Mouse (Mus musculus): ENCODE data around the gene Tmem11. TPM values are rescaled to one million over a fixed set of nuclear protein-coding genes. Genes with fewer than 3 reads are reported as not detected.
"Not testable (repeated sequence)": the region's sequence is repeated elsewhere in the genome, so short reads cannot be mapped to it uniquely, and the experiment has no call there.

Gene Tmem11
- total RNA-seq, 2 experiments from 2014 or later: 26.8 to 29.1 TPM

DNA sequence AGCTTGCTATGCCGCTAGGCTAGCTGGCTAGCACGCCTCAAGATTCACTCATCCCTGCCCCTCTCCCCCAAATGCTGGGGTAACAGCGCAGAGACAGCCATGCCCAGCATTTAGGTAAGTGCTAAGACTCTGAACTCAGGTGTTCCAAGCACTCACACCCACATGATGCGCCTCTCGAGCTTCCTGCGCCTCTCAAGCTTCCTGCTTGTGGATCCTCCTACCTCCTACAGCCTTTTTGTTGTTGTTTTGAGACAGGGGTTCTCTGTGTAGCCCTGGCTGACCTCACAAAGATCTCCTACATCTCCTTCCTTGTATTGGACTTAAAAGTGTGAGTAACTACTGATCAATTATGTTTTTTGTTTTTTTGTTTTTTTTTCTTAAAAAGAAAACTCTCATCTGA lies 6.0 kb downstream of the Tmem11 start:
- no peak for TF ChIP-seq CTCF (conservative IDR thresholded peaks at IDR 0.05)
- no peak for DNase-seq (ENCODE audit: low spot score in 2 of 2)
- Histone ChIP-seq H3K27ac (no peak overlapping the region), H3K4me3 (no peak overlapping the region)

DNA sequence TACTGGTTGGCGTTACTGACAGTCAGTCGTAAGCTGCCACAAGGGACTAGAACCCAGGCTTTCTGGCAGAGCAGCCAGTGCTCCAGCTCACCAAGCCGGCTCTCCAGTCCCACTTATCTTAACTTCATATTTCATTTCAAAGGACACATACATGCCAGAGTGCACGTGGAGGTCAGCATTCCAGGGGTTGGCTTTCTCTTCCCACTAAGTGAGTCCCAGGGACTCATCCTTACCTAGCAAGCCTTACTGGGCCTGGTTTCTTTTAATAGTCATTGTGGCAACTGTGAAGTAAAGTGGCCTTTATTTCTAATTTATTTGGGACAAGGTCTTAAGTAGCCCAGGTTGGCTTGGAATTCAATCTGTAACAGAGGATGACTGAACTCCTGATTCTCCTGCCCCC lies 7.7 kb downstream of the Tmem11 start:
- peak overlapping the region; percentile 41; the same call in 1 of the 2 replicates for H3K27ac ChIP-seq
- no peak overlapping the region for H3K4me3 ChIP-seq
- DNase-seq (ENCODE audit: low spot score in 2 of 2): no peak
- no peak for TF ChIP-seq CTCF (conservative IDR thresholded peaks at IDR 0.05)

DNA sequence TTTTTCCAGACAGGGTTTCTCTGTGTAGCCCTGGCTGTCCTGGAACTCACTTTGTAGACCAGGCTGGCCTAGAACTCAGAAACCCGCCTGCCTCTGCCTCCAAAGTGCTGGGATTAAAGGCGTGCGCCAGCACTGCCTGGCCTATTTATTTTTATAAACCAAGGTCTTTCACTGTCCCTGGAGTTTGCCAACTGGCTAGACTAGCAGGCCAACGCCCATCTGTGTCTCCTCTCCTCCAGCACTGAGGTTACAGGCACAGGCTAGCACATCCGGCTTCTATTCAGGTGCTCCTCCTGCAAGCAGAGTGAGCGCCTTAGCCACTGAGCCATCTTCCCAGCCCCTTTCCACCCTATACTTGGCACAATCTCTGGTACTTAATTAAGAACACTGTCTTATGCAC lies 9.6 kb downstream of the Tmem11 start:
- not testable (repeated sequence) for H3K4me3 ChIP-seq; H3K27ac ChIP-seq; DNase-seq (ENCODE audit: low spot score in 2 of 2)

DNA sequence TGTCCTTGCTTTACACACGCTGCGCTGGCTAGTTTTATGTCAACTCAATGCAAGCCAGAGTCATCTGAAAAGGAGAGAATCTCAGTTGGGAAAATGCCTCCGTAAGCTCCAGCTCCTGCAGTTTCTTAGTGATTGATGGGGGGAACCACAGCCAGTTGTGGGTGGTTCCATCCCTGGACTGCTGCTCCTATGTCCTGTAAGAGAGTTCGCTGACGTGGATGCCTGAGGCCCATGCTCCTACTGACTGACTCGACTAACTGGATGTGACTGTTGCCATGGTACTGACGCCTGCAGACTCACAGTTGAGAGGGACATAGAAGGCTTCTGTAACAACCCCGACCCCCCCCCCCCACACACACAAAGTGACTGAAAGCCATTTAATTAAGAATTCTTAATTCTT lies 11.2 kb downstream of the Tmem11 start:
- no peak for TF ChIP-seq CTCF (conservative IDR thresholded peaks at IDR 0.05)
- H3K27ac ChIP-seq: no peak overlapping the region
- no peak for DNase-seq (ENCODE audit: low spot score in 2 of 2)
- H3K4me3 ChIP-seq: no peak overlapping the region

DNA sequence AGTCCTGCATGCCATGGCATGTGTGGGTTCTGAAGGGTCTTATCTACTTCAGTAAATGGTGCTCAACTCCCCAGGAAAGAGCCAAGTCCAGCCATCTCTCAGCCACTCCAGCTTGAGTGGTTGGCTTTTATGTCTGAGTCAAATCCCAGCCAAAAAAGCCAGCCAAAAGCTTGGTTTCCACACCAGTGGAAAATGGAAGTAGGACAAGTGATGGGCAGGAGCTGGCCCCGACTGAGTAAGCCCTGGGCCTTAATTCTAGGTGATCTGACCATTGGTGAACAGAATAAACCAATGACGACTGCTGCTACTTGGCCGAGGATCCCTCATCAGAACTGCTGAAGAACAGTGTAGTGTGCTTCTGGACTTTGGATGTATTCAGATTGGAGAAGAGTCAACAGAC lies 11.6 kb downstream of the Tmem11 start:
- no peak overlapping the region for H3K27ac ChIP-seq
- no peak for TF ChIP-seq CTCF (conservative IDR thresholded peaks at IDR 0.05)
- DNase-seq (ENCODE audit: low spot score in 2 of 2): no peak

DNA sequence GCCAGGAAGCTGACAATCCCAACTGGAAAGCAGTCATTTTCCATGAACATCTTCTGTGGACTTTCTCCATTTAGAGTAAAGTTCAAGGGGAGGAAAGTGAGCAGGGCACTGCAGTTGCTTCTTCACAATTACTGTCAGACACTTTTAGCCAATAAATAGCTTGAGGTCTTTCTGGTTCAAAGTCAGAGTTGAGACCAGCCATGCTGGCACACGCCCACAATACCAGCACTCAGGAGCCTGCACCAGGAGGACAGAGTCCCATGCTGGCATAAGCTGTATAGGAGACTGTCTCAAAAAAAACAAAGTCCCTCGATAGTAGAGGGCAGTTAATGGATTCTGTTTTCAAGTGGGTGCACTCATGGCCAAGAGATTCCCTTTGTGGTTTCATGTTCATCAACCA lies 13.1 kb downstream of the Tmem11 start:
- no peak overlapping the region for H3K4me3 ChIP-seq
- no peak for DNase-seq (ENCODE audit: low spot score in 2 of 2)
- no peak overlapping the region for H3K27ac ChIP-seq
- no peak for TF ChIP-seq CTCF (conservative IDR thresholded peaks at IDR 0.05)

More for the DNA sequence above, 11.6 kb downstream of the Tmem11 start:
- H3K4me3 ChIP-seq: no peak overlapping the region

DNA sequence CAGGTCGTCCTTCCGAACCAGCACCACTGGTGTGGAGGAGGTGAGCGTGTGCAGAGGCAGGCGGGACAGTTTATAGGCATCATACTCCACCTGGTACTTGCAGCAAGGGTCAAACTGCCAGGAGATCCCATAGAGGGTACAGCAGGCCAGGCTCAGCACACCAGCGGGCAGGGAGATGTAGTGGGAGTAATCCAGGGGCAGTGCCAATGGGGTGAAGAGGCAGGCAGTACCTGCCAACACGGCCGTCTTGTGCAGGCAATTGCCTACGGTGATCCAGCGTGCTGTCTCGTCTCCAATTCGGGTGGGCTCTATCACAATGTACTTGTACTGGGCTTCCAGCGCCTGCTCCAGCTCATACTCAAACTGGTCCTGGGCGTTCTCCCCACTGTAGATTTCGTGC lies 14.2 kb downstream of the Tmem11 start:
- Histone ChIP-seq H3K27ac (no peak overlapping the region), H3K4me3 (no peak overlapping the region)
- DNase-seq (ENCODE audit: low spot score in 2 of 2): no peak
- no peak for TF ChIP-seq CTCF (conservative IDR thresholded peaks at IDR 0.05)

DNA sequence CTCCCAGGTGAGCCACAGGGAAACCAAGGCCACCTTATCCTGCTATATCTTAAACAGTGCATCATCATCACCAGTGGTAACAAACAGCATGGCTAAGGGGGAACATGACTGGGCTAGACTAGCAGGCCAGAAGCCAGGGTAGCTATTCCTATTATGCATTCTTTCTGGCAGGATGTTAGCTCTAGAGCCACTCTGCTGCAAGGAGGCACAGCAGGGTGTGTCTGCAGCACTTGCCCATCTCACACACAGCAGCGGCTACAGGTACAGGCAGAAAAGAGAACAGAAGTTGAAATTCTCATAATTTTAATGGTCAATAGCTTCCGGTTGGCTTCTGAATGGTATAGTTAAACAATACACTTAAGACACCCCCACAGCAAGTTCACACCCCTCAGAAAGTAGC lies 14.9 kb downstream of the Tmem11 start:
- Histone ChIP-seq H3K27ac (no peak overlapping the region), H3K4me3 (no peak overlapping the region)
- no peak for TF ChIP-seq CTCF (conservative IDR thresholded peaks at IDR 0.05)
- no peak for DNase-seq (ENCODE audit: low spot score in 2 of 2)

DNA sequence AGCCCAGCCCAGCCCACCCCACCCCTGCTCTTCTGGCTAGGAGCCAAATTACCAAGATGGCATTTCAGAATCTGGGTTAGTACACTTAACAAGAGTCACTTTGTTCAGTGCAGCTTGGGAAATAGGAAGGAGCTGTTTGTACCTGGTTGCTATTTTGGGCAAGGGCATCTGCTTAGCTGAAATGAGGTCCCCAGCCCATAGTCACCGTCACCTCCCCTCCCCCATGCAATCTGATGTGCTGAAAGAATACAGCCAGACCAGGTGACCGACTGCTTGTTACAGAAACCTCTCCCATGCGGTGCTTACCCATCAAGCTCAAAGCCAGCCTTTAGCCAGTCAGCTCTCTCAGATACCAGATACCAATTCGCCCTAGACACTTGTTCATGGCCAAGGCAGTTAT lies 15.9 kb downstream of the Tmem11 start:
- no peak for TF ChIP-seq CTCF (conservative IDR thresholded peaks at IDR 0.05)
- no peak for DNase-seq (ENCODE audit: low spot score in 2 of 2)
- H3K27ac ChIP-seq: no peak overlapping the region
- no peak overlapping the region for H3K4me3 ChIP-seq

DNA sequence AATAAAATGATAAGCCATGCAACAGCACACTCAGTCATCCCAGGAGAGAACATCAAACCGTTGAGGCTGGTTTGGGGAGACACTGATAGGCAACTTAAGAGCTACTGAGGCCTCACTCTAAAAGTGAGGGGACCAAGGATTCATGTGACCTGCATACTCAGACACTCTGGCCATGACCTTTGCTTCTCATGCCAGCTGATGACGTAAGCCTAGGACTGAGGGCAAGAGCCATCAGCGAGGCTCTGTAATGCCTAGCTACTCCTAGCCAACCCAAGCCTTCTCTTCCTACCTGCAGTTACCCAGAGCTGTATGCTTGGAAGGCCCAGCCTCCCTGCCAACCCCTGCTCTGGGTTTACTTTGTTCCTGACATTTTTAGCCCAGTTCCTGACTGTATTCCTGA lies 17.1 kb downstream of the Tmem11 start:
- H3K4me3 ChIP-seq: no peak overlapping the region
- DNase-seq (ENCODE audit: low spot score in 2 of 2): no peak
- no peak overlapping the region for H3K27ac ChIP-seq
- TF ChIP-seq CTCF (conservative IDR thresholded peaks at IDR 0.05): no peak

DNA sequence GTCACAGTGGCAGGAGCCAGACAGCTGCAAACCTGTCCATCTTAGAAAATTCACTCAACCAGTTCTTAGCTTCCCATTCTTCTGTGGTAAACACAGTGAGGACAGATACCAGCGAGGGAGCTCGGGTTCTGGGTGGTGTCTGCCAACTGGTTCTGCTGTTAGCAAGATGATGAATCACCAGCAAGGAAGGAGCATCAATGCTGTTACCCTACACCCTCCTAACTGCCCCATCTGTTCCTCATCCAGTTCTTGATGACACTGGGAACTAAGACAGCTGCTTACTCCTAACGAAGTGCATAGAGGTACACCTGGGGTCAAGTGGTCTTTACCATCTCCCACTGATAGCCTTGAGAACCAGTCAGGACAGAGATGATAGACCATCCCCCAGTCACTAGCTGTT lies 22.5 kb downstream of the Tmem11 start:
- DNase-seq (ENCODE audit: low spot score in 2 of 2): peak in 1 of 2 experiments; percentile 25
- TF ChIP-seq CTCF (conservative IDR thresholded peaks at IDR 0.05): no peak
- Histone ChIP-seq H3K4me3 (no peak overlapping the region), H3K27ac (peak overlapping the region; percentile 53; the same call in 1 of the 2 replicates)

DNA sequence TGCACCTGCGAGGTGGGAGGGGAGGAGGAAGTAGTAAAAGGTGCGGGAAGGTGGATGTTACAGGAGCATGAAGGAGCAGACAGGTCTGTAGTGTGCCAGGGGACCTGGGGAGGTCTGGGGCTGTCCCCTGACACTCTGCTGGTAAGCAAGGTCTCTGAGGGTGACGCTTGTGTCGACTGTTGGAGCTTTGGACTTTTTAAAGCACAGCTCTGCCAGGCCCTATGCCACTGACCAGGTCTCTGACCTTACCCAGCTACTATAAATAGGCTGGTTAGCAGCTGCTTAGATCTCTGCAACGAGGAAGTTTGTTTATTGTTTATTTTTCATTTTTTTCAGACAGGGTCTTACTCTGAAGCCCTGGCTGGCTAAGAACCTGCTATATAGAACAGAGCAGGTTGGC lies 33.7 kb downstream of the Tmem11 start:
- TF ChIP-seq CTCF (conservative IDR thresholded peaks at IDR 0.05): no peak
- DNase-seq (ENCODE audit: low spot score in 2 of 2): no peak
- H3K4me3 ChIP-seq: no peak overlapping the region
- H3K27ac ChIP-seq: no peak overlapping the region

DNA sequence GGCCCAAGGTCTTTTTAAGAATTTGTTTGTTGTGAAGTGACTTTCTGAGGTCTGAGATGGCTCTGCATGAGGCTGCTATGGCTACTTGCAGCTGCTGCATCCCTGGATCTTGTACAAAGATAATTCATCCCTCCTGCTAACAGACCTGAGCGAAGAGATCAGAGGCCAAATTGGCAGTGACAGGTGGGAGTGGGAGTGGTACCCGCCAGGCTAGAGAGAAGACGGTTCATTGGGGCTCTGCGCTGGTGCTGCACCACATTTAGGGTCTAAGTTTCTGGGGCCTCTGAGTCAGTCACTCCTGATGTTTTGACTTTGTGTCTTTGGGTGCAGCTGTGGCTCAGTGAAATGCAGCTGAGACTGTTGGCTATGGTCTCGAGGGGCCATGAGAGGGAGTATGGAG lies 35.7 kb downstream of the Tmem11 start:
- H3K4me3 ChIP-seq: no peak overlapping the region
- no peak for TF ChIP-seq CTCF (conservative IDR thresholded peaks at IDR 0.05)
- DNase-seq (ENCODE audit: low spot score in 2 of 2): no peak
- H3K27ac ChIP-seq: no peak overlapping the region

DNA sequence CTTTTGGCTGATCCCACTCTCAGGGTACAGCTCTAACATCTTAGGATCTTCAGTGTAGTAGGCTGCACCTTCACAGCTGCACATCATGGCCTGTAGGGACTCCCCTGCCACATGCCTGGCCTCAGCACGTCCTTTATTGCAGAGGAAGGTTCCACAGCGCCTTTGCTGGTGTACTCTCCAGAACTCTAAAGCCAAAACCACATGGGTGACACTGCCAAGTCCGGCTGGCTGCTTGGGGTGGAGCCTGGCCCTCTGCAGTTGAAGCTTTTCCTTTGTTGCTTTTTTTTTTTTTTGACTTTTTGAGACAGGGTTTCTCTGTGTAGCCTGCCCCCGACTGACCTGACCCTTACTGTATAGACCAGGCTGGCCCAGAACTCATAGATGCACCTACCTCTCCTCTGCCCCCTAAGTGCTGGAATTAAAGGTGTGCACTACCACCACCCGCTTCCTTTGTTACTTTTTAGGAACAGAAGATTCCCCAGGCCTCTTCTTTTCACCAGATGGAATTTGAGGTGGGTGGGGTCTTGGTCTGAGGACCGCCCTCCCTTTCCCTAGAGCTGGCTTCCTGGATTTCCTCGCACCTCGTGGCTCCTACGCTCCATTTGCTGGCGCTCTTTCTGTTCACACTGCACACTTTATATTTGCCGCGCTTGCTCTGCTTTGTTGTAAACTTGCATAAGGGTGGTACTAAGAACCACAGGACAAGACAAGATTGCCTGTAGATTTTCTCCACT lies 37.4 kb downstream of the Tmem11 start:
- DNase-seq (ENCODE audit: low spot score in 2 of 2): no peak
- Histone ChIP-seq H3K4me3 (no peak overlapping the region), H3K27ac (no peak overlapping the region)
- no peak for TF ChIP-seq CTCF (conservative IDR thresholded peaks at IDR 0.05)

All from layer of hippocampus, adult 2 months (tissue).